Mouse (Mus musculus) limb, embryonic 14.5 days (tissue): ENCODE results near the gene Klhdc8b. TPM values are rescaled to one million over a fixed set of nuclear protein-coding genes. Genes with fewer than 3 reads are reported as not detected.

Experiments
- ATAC-seq: fragments of 200-750 bp; cut with Nextera tagmentation; 2 replicates; pipeline ENCODE4 v1.8.0; 2017; ENCODE audit warnings: low read depth, moderate number of reproducible peaks, moderate TSS enrichment; ENCODE audit not compliant: low FRiP score
- DNase-seq: peaks from one replicate; pipeline ENCODE4 v3.0.0-alpha.2; 2015; ENCODE audit warnings: low spot score
- H3K27ac ChIP-seq: fragments of 300-500 bp; sonication (generic); replicated peaks from 2 replicates; pipeline ENCODE4 v1.5.1; 2014; ENCODE audit warnings: low read depth, mild to moderate bottlenecking, low read length, moderate library complexity, mixed read lengths
- H3K27me3 ChIP-seq: fragments of 300-500 bp; sonication (generic); 2 replicates; pipeline ENCODE4 v1.6.1; 2014; ENCODE audit warnings: low read length, mixed read lengths; ENCODE audit not compliant: control insufficient read depth, insufficient read depth
- H3K36me3 ChIP-seq: fragments of 300-500 bp; sonication (generic); 2 replicates; pipeline ENCODE4 v1.6.1; 2014; ENCODE audit warnings: mild to moderate bottlenecking, low read length, moderate library complexity, mixed read lengths; ENCODE audit not compliant: control insufficient read depth, insufficient read depth
- H3K4me1 ChIP-seq: fragments of 300-500 bp; sonication (generic); 2 replicates; pipeline ENCODE4 v1.6.1; 2014; ENCODE audit warnings: antibody characterized with exemption, low read length, mixed read lengths; ENCODE audit not compliant: control insufficient read depth, insufficient read depth
- H3K4me2 ChIP-seq: fragments of 300-500 bp; sonication (generic); replicated peaks from 2 replicates; pipeline ENCODE4 v1.6.1; 2014; ENCODE audit warnings: low read depth, mild to moderate bottlenecking, low read length, moderate library complexity; ENCODE audit not compliant: severe bottlenecking
- H3K4me3 ChIP-seq: fragments of 300-500 bp; sonication (generic); replicated peaks from 2 replicates; pipeline ENCODE4 v1.5.1; 2014; ENCODE audit warnings: low read length
- H3K9ac ChIP-seq: fragments of 300-500 bp; sonication (generic); 2 replicates; pipeline ENCODE4 v1.6.1; 2014; ENCODE audit warnings: mild to moderate bottlenecking, low read depth, low read length, moderate library complexity; ENCODE audit not compliant: severe bottlenecking
- H3K9me3 ChIP-seq: fragments of 300-500 bp; sonication (generic); 2 replicates; pipeline ENCODE4 v1.6.1; 2016; ENCODE audit warnings: low read length; ENCODE audit not compliant: control insufficient read depth
- POLR2A ChIP-seq: fragments of 200-500 bp; IDR thresholded peaks from 2 replicates; pipeline ENCODE4 v1.8.0; 2012; ENCODE audit warnings: inconsistent platforms, mild to moderate bottlenecking, moderate library complexity, borderline replicate concordance; ENCODE audit not compliant: insufficient read depth, insufficient read length; ENCODE audit errors: extremely low read depth
- WGBS: fragments of 180-500 bp; shearing (Covaris S2); extraction: QIAGEN DNeasy Blood & Tissue Kit; methylation state at CpG from one replicate; pipeline ENCODE4 v1.1.7; 2014; 5-methylcytosine and 5-hydroxymethylcytosine counted together
- polyA plus RNA-seq, 2 experiments: library from polyadenylated mRNA; depleted of rRNA in 1 of 2; stranded (reverse) in 1 of 2; unstranded in 1 of 2; fragments of >200 nt; fragmentation: Nextera tagmentation in 1 of 2; extraction: Ambion mirVana in 1 of 2; gene quantifications; 2 replicates each; pipeline versions ENCODE4 v1.2.1 to v1.2.3; 2012 to 2014

Klhdc8b gene
- polyA plus RNA-seq, 2 experiments = 27.7 to 43.1 TPM

DNA sequence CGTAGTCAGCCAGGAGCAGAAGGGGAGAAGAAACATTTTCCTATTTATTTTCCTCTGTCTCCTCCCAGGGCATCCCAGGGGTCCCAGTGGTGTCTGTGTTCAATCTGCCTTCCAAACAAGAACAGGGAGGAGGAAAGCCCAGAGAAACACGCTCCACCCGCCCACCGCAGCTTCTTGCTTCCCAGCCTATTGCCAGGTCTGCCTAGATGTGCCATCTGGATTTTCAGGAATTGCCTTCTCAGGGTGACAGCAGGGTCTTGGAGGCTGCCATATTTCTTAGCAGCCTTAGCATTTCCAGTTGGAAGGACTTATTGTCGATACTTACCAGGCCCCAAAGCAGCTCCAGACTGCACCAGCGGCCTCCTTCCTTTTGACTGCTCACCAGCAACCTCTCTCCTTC is 22.2 kb downstream of the Klhdc8b start:
- no peak for TF ChIP-seq POLR2A
- no peak for ATAC-seq
- Histone ChIP-seq H3K4me1 (no peaks in the 10 kb centered on the region), H3K9ac (no peak overlapping the region), H3K9me3 (no peaks in the 10 kb centered on the region), H3K4me2 (no peak overlapping the region), H3K36me3 (no peaks in the 10 kb centered on the region), H3K27me3 (no peaks in the 10 kb centered on the region), H3K27ac (no peak overlapping the region), H3K4me3 (no peak overlapping the region)
- DNase-seq = no peak
- 80% methylated on average over 6 of the region's 6 CpGs for WGBS

DNA sequence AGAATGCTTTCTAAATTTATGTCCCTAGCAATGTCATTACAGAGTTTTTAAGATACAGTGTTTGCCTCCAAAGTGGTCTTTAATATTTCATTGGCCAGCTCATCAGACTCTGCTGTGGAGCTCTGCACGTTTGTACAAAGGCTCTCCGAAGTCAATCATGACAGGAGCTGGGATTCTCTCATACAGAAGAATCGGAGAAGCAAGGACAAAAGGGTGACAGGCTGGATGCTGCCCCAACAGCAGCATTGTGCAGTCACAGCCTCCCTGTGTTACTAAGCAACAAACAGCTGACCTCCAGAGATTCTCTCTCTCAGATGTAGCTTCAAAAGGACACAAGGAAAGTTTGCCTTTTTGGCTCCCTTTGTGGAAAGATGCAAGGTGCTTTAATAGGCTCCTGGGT is 25.2 kb downstream of the Klhdc8b start, which contains the start of gene BC048562:
Gene BC048562, plus strand, starts transcription at position 301 of the 400 bp plus-strand sequence.
- no peak for TF ChIP-seq POLR2A
- Histone ChIP-seq H3K9ac (no peak within 1 kb of the TSS), H3K4me1 (no peaks in the 10 kb centered on the region), H3K9me3 (no peaks in the 10 kb centered on the region), H3K27me3 (no peaks in the 10 kb centered on the region), H3K4me3 (no peak within 1 kb of the TSS), H3K36me3 (no peaks in the 10 kb centered on the region), H3K4me2 (no peak within 1 kb of the TSS), H3K27ac (no peak within 1 kb of the TSS)
- ATAC-seq = no peak
- WGBS = 79% methylated on average over 3 of the region's 3 CpGs
- DNase-seq = no peak

DNA sequence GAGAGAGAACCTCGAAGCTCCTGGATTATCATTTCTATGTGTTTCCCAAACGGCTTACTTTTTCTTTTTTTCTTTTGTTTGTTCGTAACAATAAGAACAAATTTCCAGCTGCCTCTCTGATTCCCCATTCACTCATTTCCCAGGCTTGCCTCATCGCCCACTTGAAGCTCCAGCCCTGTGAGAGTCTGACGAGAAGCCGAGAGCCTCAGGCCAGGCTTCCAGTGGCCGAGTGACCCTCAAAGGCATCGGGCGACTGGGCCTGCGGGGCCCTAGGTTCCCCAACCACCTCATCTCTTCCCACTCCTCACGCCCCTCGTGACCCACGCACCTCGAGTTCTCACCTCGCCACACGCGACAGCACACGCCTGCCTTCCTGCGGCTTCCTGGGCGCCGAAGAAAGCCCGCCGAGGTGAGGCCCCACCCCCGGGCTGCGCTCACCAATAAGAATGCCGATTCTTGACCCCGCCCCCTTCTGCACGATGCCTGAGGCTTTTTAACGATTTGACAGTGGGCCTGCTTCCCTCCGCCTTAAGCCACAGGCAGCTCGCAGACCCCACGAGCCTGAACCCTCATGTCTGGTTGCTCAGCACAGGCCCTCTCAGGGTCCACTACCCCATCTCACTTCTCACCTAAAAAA is 29.8 kb downstream of the Klhdc8b start:
- TF ChIP-seq POLR2A = no peak
- DNase-seq (peak; percentile 52), ATAC-seq (peak; percentile 57)
- Histone ChIP-seq H3K4me2 (peak overlapping the region; percentile 52), H3K9me3 (no peaks in the 10 kb centered on the region), H3K9ac (0 out of 2 replicates have a peak overlapping the region, but pooled peaks have one; percentile 16), H3K4me3 (peak overlapping the region; percentile 28; the same call in 1 of the 2 replicates), H3K27ac (no peak overlapping the region), H3K4me1 (no peaks in the 10 kb centered on the region), H3K27me3 (no peaks in the 10 kb centered on the region), H3K36me3 (no peaks in the 10 kb centered on the region)
- 46% methylated on average over 32 of the region's 32 CpGs for WGBS

DNA sequence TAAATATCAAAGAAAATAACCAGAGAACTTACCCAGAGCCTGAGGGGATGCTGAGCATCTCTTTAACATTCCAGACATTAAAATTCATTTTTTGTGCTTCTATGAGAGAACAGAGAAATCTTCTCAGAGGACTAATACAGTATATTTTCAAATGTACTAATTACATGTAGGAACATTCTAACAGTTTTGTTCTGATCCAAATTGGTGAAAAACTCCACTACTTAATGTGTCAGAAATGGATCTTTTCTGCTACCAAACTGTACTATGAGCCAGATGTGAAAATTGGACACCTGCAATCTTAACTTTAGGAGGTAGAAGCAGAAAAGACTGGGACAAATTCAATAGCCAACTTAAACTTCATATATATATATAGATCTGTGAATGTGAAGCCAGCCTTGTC is 33.0 kb downstream of the Klhdc8b start, which contains the start of gene Ccdc36:
Gene Ccdc36, minus strand, starts transcription at position 101 of the 400 bp plus-strand sequence.
- Histone ChIP-seq H3K27me3 (no peaks in the 10 kb centered on the region), H3K36me3 (no peaks in the 10 kb centered on the region), H3K4me3 (no peak within 1 kb of the TSS), H3K4me1 (no peaks in the 10 kb centered on the region), H3K9ac (no peak within 1 kb of the TSS), H3K27ac (no peak within 1 kb of the TSS), H3K4me2 (no peak within 1 kb of the TSS), H3K9me3 (no peaks in the 10 kb centered on the region)
- no peak for DNase-seq
- no peak for ATAC-seq
- no peak for TF ChIP-seq POLR2A

DNA sequence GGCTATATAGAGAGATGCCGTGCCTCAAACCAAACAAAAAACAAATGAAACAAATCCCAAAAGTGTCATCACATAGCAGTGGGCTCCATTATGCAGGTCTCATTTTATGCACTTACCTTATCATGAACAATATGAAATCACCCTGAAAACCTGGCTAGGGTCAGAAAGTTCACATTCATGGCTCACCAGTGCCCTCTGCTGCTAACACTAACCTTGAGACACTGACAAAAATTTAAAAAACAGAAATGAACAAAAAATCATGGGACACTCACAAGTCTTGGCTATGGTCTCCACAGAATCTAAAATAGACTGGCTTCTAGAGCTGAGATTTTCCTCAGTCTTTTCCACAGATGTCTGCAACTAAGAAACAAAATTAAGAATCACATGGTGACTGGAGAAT is 49.2 kb downstream of the Klhdc8b start:
- WGBS = 73% methylated on average over 1 of the region's 1 CpGs
- Histone ChIP-seq H3K4me1 (no peaks in the 10 kb centered on the region), H3K9ac (no peak overlapping the region), H3K4me3 (no peak overlapping the region), H3K27me3 (no peaks in the 10 kb centered on the region), H3K4me2 (no peak overlapping the region), H3K27ac (no peak overlapping the region), H3K9me3 (no peaks in the 10 kb centered on the region), H3K36me3 (no peaks in the 10 kb centered on the region)
- no peak for TF ChIP-seq POLR2A
- no peak for DNase-seq
- no peak for ATAC-seq
